Mouse (Mus musculus) hindbrain, embryonic 16.5 days (tissue): ENCODE measurements around the gene Olfr502. TPM values are rescaled to one million over a fixed set of nuclear protein-coding genes. Genes with fewer than 3 reads are reported as not detected.
"Not testable (repeated sequence)": the region's sequence is repeated elsewhere in the genome, so short reads cannot be mapped to it uniquely, and the experiment has no call there.

Source experiments
- ATAC-seq: fragments of 200-750 bp; cut with Nextera tagmentation; 2 replicates; pipeline ENCODE4 v1.8.0; 2017; ENCODE audit warnings: moderate TSS enrichment, moderate library complexity
- H3K27ac ChIP-seq: fragments of 300-500 bp; sonication (generic); 2 replicates; pipeline ENCODE4 v1.5.1; 2014; ENCODE audit warnings: low read depth, mild to moderate bottlenecking, control low read depth, low read length, moderate library complexity
- H3K27me3 ChIP-seq: fragments of 300-500 bp; sonication (generic); replicated peaks from 2 replicates; pipeline ENCODE4 v1.6.1; 2014; ENCODE audit warnings: low read length; ENCODE audit not compliant: control insufficient read depth, insufficient read depth
- H3K36me3 ChIP-seq: fragments of 300-500 bp; sonication (generic); 2 replicates; pipeline ENCODE4 v1.6.1; 2014; ENCODE audit warnings: mild to moderate bottlenecking, low read length, moderate library complexity, mixed read lengths; ENCODE audit not compliant: control insufficient read depth, insufficient read depth
- H3K4me1 ChIP-seq: fragments of 300-500 bp; sonication (generic); 2 replicates; pipeline ENCODE4 v1.6.1; 2014; ENCODE audit warnings: low read depth, low read length; ENCODE audit not compliant: control insufficient read depth, insufficient read depth
- H3K4me2 ChIP-seq: fragments of 300-500 bp; sonication (generic); 2 replicates; pipeline ENCODE4 v1.6.1; 2014; ENCODE audit warnings: mild to moderate bottlenecking, low read length, control low read depth, moderate library complexity
- H3K4me3 ChIP-seq: fragments of 300-500 bp; sonication (generic); 2 replicates; pipeline ENCODE4 v1.5.1; 2014; ENCODE audit warnings: mild to moderate bottlenecking, low read length, control low read depth, moderate library complexity
- H3K9ac ChIP-seq: fragments of 300-500 bp; sonication (generic); 2 replicates; pipeline ENCODE4 v1.6.1; 2014; ENCODE audit warnings: low read depth, mild to moderate bottlenecking, control low read depth, low read length, moderate library complexity
- H3K9me3 ChIP-seq: fragments of 300-500 bp; sonication (generic); 2 replicates; pipeline ENCODE4 v1.6.1; 2014; ENCODE audit warnings: mild to moderate bottlenecking, low read length, moderate library complexity; ENCODE audit not compliant: control insufficient read depth
- WGBS: fragments of 180-500 bp; shearing (Covaris S2); extraction: QIAGEN DNeasy Blood & Tissue Kit; methylation state at CpG from one replicate; pipeline ENCODE4 v1.1.7; 2014; 5-methylcytosine and 5-hydroxymethylcytosine counted together
- polyA plus RNA-seq: library from polyadenylated mRNA; unstranded; fragments of >200 nt; fragmentation: Nextera tagmentation; extraction: Ambion mirVana; gene quantifications from 2 replicates; pipeline ENCODE4 v1.2.1, GENCODE M21; 2015

The Olfr502 gene
- not detected in 2 replicates for polyA plus RNA-seq

DNA sequence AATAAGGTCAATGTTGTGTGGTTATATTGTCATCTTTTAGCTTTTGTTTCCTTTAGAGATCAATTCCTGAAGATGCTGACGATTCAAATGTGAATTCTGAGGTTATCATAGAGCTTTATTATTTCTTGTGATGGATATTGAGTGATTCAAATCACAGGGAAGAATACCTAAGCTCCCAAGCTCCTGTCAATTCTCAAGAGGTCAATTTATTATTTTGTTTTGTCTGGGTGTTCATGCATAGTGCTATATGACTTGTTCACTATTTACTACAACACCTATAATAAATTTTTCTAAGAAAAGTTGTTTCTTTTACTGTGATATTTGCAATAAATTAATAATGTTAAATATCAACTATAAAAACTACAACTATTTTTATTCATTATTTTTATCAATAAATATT, at the start of gene Olfr502:
TSS of gene Olfr502 (minus strand) at position 101 of the 400 bp plus-strand sequence.
- Histone ChIP-seq H3K4me1 (no peaks in the 10 kb centered on the region), H3K27ac (no peak within 1 kb of the TSS), H3K36me3 (no peaks in the 10 kb centered on the region), H3K27me3 (no peaks in the 10 kb centered on the region), H3K4me2 (no peak within 1 kb of the TSS), H3K4me3 (no peak within 1 kb of the TSS), H3K9me3 (no peaks in the 10 kb centered on the region), H3K9ac (no peak within 1 kb of the TSS)
- 98% methylated on average over 1 of the region's 1 CpGs for WGBS
- no peak for ATAC-seq

DNA sequence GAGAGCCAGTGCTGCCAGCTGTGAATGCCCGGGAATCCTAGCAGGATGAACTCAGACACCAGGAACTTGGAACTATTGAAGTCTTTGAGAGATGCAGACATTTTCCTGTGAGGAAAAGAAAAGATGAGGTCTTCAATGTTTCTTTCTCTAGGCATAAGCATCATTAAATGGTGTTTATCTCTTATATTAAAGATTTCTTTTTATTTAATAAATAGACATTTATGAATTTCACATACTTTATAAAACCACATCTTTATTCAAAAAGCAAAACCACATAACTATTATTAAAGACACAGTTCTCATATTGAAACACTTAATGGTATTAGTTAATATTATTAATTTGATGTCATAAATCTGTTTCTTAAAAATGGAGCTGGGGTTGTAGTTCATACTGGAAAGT, 40.8 kb upstream of the Olfr502 start, which contains the start of gene Olfr504:
TSS of gene Olfr504 (minus strand) at position 101 of the 400 bp plus-strand sequence.
- H3K4me2 ChIP-seq: no peak within 1 kb of the TSS
- H3K27ac ChIP-seq: no peak within 1 kb of the TSS
- no peak within 1 kb of the TSS for H3K9ac ChIP-seq
- no peaks in the 10 kb centered on the region for H3K27me3 ChIP-seq
- no peak within 1 kb of the TSS for H3K4me3 ChIP-seq
- WGBS: 91% methylated on average over 1 of the region's 1 CpGs
- H3K4me1 ChIP-seq: no peaks in the 10 kb centered on the region
- H3K36me3 ChIP-seq: no peaks in the 10 kb centered on the region
- 0 out of 2 replicates have a peak, but pooled peaks cover 3% of the 10 kb centered on the region for H3K9me3 ChIP-seq
- no peak for ATAC-seq

DNA sequence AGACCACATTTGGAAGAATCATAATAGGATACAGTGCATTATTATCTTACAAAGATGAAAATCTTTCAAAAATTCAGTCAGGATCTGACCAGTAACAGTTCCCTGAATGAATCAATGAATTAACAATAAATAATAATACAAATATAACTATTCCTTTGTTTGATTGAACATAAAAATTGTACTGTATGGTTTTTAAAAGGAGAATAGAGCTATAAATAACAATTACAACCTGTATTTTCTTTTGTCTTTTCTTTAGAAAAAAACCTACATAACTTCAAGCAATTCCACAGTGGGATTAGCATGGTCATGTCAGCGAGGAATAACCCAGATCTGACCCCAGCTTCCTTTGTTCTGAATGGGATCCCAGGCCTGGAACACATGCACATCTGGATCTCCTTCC, 19.4 kb upstream of the Olfr502 start, which contains the start of gene Olfr503:
TSS of gene Olfr503 (plus strand) at position 301 of the 400 bp plus-strand sequence.
- not testable (repeated sequence) for H3K36me3 ChIP-seq, H3K9ac ChIP-seq, H3K27ac ChIP-seq, H3K9me3 ChIP-seq, H3K27me3 ChIP-seq, ATAC-seq, H3K4me3 ChIP-seq, H3K4me1 ChIP-seq, H3K4me2 ChIP-seq
- WGBS: 70% methylated on average over 1 of the region's 1 CpGs

DNA sequence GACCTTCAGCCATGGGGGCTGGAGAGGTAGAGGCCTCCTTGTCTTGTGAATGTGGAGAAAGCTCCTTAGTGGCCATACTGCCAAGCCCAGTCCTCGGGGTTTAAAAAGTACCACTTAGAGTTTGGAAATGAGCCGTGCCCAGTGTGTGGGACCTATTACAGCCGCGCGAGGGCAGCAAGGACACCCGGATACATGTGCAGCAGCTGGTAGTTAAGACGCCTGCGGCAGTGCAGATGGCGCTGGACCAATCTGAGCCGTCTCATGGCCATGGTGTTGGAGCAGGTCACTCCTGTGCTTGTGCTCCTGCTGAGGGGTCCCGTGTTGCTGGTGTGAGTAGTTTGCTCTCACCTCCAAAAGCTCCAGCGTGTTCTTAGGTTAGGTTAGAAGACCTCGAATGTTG, 17.6 kb upstream of the Olfr502 start:
- Histone ChIP-seq H3K36me3 (no peaks in the 10 kb centered on the region), H3K4me2 (no peak overlapping the region), H3K27ac (no peak overlapping the region), H3K4me1 (no peaks in the 10 kb centered on the region), H3K9ac (no peak overlapping the region), H3K27me3 (no peaks in the 10 kb centered on the region), H3K9me3 (no peaks in the 10 kb centered on the region), H3K4me3 (no peak overlapping the region)
- no peak for ATAC-seq
- WGBS: 89% methylated on average over 13 of the region's 13 CpGs

Other genes starting within 250 kb of the Olfr502 start
- gene Olfr490, start 236.1 kb downstream of the Olfr502 start, polyA plus RNA-seq: not detected in 2 replicates
- not detected in 2 replicates for gene Olfr491, start 211.6 kb downstream of the Olfr502 start, polyA plus RNA-seq
- not detected in 2 replicates for gene Olfr492, start 201.4 kb downstream of the Olfr502 start, polyA plus RNA-seq
- gene Olfr493, start 178.1 kb downstream of the Olfr502 start, polyA plus RNA-seq: not detected in 2 replicates
- not detected in 2 replicates for gene Olfr494, start 159.7 kb downstream of the Olfr502 start, polyA plus RNA-seq
- not detected in 2 replicates for gene Olfr495, start 131.9 kb downstream of the Olfr502 start, polyA plus RNA-seq
- not detected in 2 replicates for gene Olfr497, start 104.6 kb downstream of the Olfr502 start, polyA plus RNA-seq
- not detected in 2 replicates for gene Olfr498, start 59.7 kb downstream of the Olfr502 start, polyA plus RNA-seq
- gene Olfr503, start 19.5 kb upstream of the Olfr502 start, polyA plus RNA-seq: not detected in 2 replicates
- not detected in 2 replicates for gene Olfr504, start 40.7 kb upstream of the Olfr502 start, polyA plus RNA-seq
- gene Olfr506, start 85.7 kb upstream of the Olfr502 start, polyA plus RNA-seq: not detected in 2 replicates
- gene Olfr507, start 96.7 kb upstream of the Olfr502 start, polyA plus RNA-seq: not detected in 2 replicates
- not detected in 2 replicates for gene Olfr508, start 104.9 kb upstream of the Olfr502 start, polyA plus RNA-seq
- gene Olfr509, start 126.8 kb upstream of the Olfr502 start, polyA plus RNA-seq: not detected in 2 replicates
- gene Olfr510, start 141.4 kb upstream of the Olfr502 start, polyA plus RNA-seq: not detected in 2 replicates
- gene Olfr512, start 188.3 kb upstream of the Olfr502 start, polyA plus RNA-seq: not detected in 2 replicates
- not detected in 2 replicates for gene Olfr513, start 225.9 kb upstream of the Olfr502 start, polyA plus RNA-seq